Mouse (Mus musculus): ENCODE results near the gene Mob4.

Mob4 gene

GRCm38 (mm10) chr1:55131424-55132014 is 488 bp downstream of the Mob4 start:
- no peak for DNase-seq (ENCODE audit: extremely low read depth, low read depth, low spot score)

- DNase-seq (ENCODE audit: extremely low read depth, low read depth, low spot score), result no peak
Observed at GRCm38 (mm10) chr1:55132308-55132707, 1.3 kb downstream of the Mob4 start.

- DNase-seq (ENCODE audit: extremely low read depth, low read depth, low spot score), result no peak
Observed at GRCm38 (mm10) chr1:55133173-55133572, 2.1 kb downstream of the Mob4 start.

GRCm38 (mm10) chr1:55134301-55134700 is 3.3 kb downstream of the Mob4 start:
- DNase-seq (ENCODE audit: extremely low read depth, low read depth, low spot score), result no peak

GRCm38 (mm10) chr1:55135846-55136245 is 4.8 kb downstream of the Mob4 start:
- no peak for DNase-seq (ENCODE audit: extremely low read depth, low read depth, low spot score)

GRCm38 (mm10) chr1:55144338-55144737 is 13.3 kb downstream of the Mob4 start:
- no peak for DNase-seq (ENCODE audit: extremely low read depth, low read depth, low spot score)

GRCm38 (mm10) chr1:55145556-55145955 is 14.5 kb downstream of the Mob4 start:
- no peak for DNase-seq (ENCODE audit: extremely low read depth, low read depth, low spot score)

- no peak for DNase-seq (ENCODE audit: extremely low read depth, low read depth, low spot score)
Observed at GRCm38 (mm10) chr1:55157329-55157728, 26.3 kb downstream of the Mob4 start.

GRCm38 (mm10) chr1:55158211-55158610 is 27.2 kb downstream of the Mob4 start:
- DNase-seq (ENCODE audit: extremely low read depth, low read depth, low spot score), result no peak

- DNase-seq (ENCODE audit: extremely low read depth, low read depth, low spot score), result no peak
Observed at GRCm38 (mm10) chr1:55158821-55159220, 27.8 kb downstream of the Mob4 start.

- no peak for DNase-seq (ENCODE audit: extremely low read depth, low read depth, low spot score)
Observed at GRCm38 (mm10) chr1:55160218-55160617, 29.2 kb downstream of the Mob4 start.

- DNase-seq (ENCODE audit: extremely low read depth, low read depth, low spot score), result peak; percentile 100
Observed at GRCm38 (mm10) chr1:55160831-55161638, 30.0 kb downstream of the Mob4 start.

GRCm38 (mm10) chr1:55161895-55162294 is 30.9 kb downstream of the Mob4 start:
- no peak for DNase-seq (ENCODE audit: extremely low read depth, low read depth, low spot score)

- no peak for DNase-seq (ENCODE audit: extremely low read depth, low read depth, low spot score)
Observed at GRCm38 (mm10) chr1:55162781-55163180, 31.8 kb downstream of the Mob4 start.

GRCm38 (mm10) chr1:55164005-55164404 is 33.0 kb downstream of the Mob4 start:
- peak; percentile 90 for DNase-seq (ENCODE audit: extremely low read depth, low read depth, low spot score)

- DNase-seq (ENCODE audit: extremely low read depth, low read depth, low spot score), result no peak
Observed at GRCm38 (mm10) chr1:55167560-55167959, 36.5 kb downstream of the Mob4 start.

- DNase-seq (ENCODE audit: extremely low read depth, low read depth, low spot score), result no peak
Observed at GRCm38 (mm10) chr1:55168591-55168990, 37.6 kb downstream of the Mob4 start.

- DNase-seq (ENCODE audit: extremely low read depth, low read depth, low spot score), result no peak
Observed at GRCm38 (mm10) chr1:55171361-55172325, 40.6 kb downstream of the Mob4 start.

GRCm38 (mm10) chr1:55173720-55174557 is 42.9 kb downstream of the Mob4 start:
- peak; percentile 63 for DNase-seq (ENCODE audit: extremely low read depth, low read depth, low spot score)

- no peak for DNase-seq (ENCODE audit: extremely low read depth, low read depth, low spot score)
Observed at GRCm38 (mm10) chr1:55174558-55175034, 43.6 kb downstream of the Mob4 start.
